Mouse (Mus musculus) mouse trophoblast stem cell (cell line): ENCODE results near the gene Pcgf3.

Experiments
- in situ Hi-C, 2 experiments: fragments of 300-500 bp; cut with MseI, MboI; formaldehyde crosslinking; loops; 2 replicates in 1 of 2; 3 replicates in 1 of 2; pipeline ENCODE4 v1.15.1; 2025

The Pcgf3 gene

DNA sequence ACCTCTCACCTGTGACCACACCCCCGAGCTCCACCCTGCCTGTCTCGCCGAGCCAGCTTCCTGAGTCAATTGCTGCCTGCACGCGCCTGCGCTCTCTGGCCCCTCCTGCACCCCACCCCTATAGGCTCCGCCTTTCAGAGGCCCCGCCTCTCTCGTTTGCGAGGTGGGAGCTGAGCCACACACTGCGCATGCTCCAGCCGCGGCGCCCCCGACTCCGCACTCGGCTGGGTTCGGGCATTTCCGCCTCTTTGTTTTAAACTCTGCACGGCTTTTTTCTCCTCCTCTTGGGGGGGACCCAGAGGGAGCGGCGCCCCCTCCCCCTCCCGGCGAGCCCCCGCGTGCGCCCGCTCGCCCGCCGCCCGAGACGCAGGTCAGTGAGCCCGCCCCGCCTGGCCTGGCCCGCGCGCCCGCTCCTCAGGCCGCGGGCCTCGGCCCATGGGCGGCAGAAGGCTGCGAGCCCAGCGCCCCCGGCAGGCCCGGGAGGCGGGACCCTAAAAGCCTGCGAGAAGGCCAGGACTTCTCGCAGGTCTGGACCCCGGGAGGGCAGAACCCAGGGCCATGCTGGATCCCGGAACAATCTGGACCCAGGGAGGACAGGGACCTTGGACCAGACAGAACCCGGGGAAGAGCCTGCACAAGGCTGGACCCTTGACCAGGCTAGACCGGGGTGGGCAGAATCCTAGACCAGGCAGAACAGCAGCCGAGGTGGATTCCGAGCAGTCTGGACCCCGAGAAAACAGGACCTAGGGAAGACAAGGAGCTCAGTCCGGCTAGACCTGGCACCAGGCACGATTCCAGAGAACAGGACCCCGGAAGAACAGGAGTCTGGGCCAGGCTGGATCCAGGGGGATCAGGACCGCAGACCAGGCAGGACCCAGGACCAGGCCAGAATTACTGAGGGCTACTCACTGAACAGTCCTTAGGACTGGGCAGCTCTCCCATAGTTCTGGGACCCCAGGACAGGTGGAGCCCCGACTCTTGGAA is at the start of gene Pcgf3:
Gene Pcgf3, plus strand, starts transcription at position 151 of the 984 bp plus-strand sequence.
- in situ Hi-C loops: no loop called here

DNA sequence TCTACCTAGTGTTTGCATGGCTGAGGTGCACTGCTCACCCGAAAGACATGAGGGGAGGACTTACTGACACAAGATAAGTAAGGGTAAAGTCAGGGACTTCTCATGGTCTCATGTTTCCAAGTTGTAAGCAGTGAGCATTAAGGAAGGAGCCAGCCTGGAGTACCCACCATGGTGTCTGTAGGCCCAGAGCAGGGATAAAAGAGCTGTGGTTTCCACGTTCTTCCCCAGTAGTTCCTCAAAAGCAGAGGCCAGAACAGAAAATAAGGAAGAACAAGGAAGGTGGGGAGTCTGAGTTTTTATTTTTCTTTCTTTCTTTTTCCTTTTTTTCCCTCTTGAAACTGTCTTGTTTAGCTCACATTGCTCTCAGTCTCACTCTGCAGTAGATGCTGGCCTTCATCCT is 46.3 kb upstream of the Pcgf3 start:
- in situ Hi-C loops: no loop called here

DNA sequence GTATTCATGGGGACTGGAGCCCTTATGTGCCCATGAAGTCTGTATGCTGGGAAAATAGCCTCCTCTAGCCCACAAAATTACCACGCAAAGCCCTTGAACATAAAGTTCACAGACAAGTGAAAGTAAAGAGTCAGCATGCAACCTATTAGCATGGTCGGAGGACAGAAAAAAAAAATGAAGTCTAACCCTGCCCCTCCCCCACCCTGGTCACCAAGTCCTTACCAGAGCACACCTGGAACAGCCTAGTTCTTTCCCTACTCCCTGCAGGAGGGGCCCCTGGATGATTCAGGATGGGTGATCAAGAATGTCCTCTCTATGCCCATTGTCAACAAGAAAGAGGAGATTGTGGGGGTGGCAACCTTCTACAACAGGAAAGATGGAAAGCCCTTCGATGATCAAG is 38.3 kb upstream of the Pcgf3 start:
- in situ Hi-C loops: no loop called here

DNA sequence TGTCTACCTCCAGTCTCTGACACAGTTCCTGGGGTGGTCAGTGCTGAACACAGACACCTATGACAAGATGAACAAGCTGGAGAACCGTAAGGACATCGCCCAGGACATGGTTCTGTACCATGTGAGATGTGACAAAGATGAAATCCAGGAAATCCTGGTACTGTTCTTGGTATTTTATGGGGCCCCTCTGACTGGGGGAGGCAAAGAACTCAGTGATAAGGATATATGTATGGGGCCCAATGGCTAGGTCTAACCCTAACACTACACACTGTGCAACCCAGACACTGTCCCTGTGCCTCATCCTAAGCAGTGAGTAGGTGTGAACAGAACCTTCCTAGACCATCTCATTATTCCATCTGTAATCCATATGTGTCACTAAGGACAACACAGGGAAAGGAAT is 37.6 kb upstream of the Pcgf3 start:
- in situ Hi-C loops: no loop called here

DNA sequence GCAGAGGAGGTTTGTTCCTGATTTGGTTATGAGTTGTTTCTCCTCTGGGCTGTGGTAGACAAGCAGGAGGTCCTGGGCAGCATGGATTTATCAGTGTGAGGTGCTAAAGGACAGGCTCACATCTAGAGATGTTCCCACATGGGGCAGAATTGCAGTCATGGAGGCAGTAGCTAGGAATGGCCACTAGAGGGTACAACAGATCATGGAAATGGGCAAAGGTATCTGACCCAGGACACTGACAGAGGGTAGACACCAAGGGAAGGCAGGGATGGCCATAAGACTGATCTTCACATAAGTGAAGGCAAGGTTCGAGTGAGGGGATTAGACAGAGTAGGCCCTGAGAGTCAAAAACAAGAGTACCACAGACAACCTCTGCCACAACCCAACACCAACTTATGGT is 33.8 kb upstream of the Pcgf3 start:
- in situ Hi-C loops: no loop called here

DNA sequence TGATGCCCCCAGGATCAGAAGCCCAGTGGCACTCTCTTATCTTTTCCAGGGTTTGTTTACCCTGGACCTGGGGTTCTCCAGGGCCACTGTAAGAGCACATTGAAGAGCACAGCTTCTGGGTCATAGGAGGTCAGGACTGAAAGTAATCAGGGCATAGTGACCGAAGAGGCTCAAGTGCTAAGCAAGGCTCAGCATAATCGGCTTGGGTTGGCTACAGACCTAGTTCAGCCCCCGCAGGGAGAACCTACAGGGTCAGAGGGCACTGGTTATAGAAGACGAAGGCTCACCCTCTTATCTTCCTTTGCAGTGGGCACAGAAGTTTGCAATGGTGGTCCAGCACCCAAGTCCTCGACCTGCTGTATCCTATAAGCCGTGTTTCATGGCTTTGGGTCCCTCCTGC is 29.8 kb upstream of the Pcgf3 start:
- in situ Hi-C loops: no loop called here

DNA sequence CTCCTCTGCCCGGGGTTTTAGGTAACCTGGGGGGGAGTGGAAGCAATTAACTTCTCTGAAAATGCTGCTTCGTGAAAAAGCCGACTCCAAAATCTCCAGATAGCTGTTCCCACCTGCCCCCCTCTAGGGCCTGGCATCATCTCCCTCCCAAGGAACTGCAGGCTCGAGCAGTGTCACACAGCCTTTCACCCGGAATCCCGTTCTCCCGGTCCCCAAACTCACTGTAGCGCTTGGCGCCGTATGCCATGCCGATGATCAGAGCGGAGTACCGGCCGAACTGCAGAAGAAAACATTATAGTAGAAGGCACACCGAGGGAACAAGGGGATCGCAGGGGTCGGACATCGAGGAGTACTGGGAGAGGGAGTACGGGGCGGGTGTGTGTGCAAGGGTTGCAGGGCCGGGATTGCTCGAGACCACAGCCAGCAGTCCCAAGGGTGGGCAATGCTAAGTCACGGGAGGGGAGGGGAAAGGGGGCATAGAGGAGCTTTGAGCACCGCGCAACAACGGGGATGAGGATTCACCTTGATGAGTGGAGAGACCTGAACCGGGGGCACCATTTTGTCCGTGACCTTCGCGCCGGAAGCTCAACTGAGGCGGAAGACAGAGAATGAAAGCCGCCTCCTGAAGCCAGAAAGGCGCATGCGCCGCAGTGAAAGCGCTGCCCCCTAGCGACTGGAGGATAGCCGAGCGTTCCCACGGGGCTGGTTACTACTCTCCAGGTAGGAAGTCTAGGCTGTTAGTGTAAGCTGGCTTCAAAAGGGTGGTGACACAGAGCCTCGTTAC is 27.0 kb upstream of the Pcgf3 start, which contains the start of gene Atp5k:
Gene Atp5k, minus strand, starts transcription at position 645 of the 784 bp plus-strand sequence.
- in situ Hi-C loops: no loop called here

DNA sequence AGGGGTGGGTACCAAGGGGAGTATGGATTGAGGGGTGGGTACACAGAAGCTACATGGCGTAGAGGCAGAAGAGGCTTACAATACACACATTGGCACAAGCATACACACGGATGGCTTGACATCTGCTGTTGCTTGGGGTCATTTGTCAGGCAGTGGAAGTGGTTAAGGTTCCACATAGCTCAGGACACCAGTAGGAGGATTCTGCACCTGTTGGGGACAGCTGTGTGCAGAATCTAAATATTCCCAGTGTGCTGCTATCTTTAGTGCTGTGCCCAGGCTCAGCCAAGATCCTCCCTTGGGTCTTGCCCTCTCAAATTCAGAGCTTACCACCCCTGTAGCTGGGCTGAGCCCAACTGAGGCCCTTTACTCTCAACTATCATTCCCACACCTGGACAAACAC is 24.9 kb upstream of the Pcgf3 start:
- in situ Hi-C loops: no loop called here

DNA sequence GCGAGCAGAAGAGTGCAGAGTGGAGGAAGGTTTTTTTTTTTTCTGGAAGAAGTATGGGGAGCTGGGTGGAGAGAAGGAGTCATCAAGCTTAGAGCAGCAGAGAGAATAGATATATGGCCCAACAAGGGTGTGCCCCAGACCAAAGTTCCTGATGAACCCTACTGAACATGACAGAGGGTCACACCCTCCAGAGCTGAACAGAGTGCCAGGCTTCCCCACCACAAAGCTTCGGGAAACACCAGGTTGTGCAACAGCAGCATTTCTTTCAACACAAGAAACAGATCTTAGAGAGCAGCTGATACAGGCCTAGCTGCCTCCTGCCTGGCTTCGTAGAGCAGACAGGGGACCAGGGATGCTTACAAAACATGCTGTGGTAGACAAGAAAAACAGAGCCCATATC is 14.1 kb upstream of the Pcgf3 start:
- in situ Hi-C loops: no loop called here

DNA sequence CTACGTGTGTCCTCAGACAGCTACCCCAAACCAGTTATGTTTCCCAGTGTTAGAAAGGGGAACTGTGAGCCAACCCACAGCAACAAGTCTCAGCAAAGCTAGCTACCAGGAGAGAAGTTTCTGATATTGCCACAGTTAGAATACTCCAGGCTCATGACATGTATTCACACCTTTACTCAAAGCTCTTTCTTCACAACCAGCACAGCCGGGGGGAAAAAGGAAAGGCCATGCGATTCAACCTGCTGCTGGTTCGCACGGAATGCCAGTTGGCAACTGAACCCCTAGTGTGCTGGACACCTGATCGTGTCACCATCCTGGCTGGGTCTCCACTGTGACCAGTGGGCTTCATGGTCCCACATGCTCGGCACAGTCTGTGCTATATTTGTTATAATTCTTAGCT is 13.2 kb upstream of the Pcgf3 start:
- in situ Hi-C loops: no loop called here

DNA sequence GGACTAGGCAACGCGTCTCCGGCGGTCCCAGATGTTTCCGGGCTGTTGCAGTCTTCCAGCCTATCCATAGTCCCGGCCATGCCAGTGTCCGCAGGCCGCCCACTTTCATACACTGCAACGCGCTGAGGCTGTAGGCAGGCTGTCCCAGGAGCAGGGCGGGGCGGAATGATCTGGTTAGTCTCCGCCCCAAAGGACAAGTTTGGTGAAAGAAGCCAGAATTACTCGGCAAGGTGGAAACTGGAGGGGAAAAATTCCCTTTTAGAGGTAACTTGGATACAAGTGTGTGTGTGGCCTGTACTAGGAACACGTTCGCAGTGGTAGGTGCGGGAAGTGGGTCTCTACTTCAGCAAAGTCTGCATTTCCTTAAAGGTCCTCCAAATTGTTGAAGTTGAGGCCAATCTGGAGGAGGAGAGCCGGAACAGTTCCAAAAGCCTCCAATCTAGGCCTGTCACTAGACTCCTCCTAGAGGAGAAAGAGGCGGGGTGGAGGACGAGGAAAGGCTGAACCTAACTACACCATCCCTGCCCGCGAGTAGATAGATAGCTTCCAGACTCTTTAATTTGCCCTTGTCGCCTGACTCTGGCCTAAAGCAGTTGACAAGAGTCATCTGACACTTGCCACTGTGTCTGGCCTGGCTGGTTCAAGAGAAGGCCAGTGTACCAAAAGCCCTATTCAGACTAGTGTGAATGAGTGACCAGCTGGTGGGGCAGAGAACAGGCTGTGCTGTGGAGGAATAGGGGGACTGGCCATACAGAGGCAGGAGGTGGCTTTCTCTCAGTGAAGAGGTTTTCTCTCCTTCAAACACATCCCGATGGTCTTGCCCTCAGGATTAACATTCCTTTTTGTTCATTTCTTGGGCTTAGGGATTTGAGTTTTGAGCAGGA is 12.0 kb upstream of the Pcgf3 start, which contains the start of gene Mfsd7a:
Gene Mfsd7a, minus strand, starts transcription at position 107 of the 884 bp plus-strand sequence.
- in situ Hi-C loops: no loop called here

DNA sequence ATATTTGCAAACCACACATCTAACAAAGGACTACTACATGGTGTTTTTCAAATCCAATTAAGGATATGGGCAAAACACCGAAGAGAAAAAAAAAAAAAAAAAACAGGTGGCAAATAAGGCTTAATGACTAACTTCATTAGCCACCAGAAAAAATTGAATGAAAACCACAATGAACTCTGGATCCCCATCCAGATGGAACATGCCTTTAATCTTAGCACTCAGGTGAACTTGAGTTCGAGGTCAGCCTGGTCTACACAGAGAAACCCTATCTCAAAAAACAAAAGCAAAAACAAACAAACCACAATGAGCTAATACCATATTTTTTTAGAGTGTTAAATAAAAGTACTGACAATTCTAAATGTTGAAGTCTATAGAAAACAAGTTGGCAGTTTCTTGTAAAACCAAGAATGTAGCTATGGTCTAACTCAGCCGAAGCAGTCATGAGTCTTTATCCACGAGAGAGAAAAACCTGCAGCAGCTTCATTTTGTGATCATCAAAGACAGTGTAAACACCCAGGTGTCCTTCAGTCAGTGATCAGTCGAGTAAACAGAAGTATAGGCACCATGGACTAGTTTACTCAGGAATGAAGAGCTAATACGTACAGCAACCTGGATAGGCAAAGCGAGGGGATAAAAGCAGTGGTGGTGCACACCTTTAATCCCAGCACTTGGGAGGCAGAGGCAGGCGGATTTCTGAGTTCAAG is 10.0 kb upstream of the Pcgf3 start:
- in situ Hi-C loops: no loop called here

DNA sequence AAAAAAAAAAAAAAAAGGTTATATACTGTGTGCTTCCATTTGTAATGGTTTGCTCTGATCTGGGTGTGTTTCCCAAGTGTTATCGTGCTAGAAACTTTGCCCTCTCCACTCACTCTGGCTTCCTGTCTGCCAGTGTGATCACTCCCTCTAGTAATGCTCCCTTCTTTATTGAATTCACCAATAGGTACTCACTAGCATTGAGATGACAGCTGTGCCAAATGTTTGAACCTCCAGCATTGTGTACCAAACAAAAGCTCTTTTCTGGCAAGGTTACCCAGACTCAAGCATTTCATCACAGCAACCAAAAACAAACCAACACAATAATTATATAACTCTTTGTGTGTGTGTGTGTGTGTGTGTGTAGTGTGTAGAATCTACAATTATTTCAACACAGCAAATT is 9.4 kb upstream of the Pcgf3 start:
- in situ Hi-C loops: no loop called here

DNA sequence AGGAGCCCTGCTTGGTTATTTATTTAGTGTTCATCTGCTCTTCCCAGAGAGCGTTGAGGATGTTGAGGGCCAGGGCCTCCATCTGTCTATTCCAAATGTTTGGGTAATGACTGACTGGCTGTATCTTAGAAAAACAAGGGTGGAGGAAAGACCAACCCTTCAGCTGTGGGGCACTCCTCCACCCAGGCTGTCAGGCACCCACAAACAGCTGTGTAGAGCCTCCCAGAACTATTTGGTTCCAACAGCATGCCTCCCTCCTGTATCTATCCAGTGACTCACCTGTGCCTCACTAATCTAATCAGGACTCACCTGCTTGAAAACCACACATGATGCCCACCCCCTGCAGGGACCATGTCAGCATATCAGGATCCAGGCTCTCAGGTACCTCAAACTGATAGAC is 8.6 kb upstream of the Pcgf3 start:
- in situ Hi-C loops: no loop called here

DNA sequence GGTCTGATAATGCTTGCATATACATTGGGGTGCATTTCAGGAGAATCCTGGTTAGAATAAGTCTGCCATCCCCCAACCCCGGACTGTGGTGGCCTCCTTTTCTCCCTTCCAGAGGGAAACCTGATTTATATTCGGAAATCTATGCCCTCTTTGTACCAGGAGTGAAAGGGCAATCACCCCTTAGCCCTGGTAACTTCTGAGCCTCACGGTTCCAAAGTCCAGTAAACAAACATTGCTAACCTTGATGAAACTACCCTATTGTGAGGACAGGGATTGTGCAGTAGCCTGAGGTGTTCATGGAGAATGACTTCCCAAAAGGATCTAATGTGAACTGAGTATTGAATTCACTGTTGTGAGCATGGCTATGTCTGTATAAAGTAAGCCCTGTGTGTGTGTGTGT is 6.9 kb upstream of the Pcgf3 start:
- in situ Hi-C loops: no loop called here

DNA sequence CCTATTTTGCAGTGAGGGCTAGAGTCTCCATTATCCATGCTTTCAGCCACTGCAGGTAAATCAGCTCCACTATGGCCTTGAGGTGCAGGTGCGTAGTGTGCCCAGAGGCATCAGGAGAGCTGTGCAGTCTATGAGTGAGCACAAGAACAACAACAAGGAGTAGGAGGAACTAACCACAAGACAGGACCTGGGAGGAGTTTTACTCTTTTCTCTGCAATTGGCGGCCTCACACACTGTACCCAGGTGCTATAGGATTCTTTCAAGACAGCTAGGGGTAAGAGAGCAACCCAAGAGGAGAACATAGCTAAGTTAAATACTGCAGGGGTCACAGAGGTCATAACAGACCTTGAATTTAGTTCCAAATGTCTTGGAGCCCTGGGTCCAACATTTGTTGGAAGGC is 2.3 kb upstream of the Pcgf3 start:
- in situ Hi-C loops: no loop called here

DNA sequence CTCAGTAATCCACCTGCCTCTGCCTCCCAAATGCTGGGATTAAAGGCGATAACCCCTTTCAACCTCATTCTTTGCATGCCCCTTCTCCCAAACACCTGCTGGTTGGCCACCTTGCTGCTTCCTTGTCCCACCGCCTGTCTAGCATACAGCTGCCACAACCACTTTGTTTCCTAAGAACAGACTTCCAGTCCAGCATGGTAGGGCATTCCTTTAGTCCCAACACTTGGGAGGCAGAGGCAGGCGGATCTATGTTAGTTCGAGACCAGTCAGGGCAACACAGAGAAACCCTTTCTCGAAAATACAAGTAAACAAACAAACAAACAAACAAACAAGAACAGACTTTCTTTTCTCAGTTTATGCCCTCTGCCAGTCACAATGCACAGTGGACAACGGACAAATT is 571 bp upstream of the Pcgf3 start:
- in situ Hi-C loops: no loop called here

DNA sequence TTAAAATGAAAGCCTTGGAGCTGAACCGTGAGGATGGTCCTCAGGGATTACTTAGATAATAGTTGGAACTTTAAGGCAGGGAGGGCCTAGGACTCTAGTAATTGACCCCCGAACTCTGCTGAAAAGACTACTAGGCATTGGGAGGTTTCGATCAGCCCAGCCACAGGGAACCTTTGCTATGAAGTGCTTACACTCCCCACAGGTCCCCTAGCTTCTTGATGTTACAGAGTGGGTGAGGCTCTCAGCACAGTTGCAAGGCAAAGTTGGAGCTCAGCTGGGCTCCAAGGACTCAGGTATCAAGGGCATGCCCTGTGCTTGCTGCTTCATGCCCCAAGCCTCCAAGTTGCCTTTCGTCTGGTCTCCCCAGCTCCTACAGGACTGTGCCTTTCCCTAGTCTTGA is 1.4 kb downstream of the Pcgf3 start:
- in situ Hi-C loops: no loop called here

DNA sequence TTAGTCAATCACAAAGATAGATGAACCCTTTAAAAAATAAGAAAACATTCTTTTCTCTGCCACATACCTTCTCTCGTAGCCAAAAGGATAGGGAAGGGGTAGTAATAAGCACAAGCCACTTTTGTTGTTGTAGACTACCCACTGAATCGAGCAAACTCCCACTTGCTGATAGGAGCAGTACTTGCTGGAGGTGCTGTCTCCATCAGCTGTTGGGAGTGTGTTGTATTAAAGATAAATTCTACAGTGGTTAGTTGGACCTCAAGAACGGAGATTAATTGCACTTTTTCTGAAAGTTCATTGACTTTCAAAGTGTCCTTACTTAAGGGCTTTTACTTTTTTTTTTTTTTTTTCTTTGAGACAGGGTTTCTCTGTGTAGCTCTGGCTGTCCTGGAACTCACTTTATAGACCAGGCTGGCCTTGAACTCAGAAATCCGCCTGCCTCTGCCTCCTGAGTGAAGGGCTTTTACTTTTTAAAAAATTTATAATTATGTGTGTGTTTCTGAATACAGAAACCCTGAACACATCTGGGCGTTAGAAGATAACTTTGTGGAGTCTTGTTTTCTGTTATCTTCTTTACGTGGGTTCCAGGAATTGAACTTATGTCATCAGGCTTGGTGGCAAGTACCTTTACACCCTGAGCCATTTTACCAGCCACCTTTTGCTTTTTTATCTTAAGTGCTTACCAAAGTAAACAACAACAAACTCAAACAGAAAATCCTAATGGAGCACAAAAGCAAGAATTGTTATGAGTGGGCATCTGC is 4.3 kb downstream of the Pcgf3 start:
- in situ Hi-C loops: no loop called here

DNA sequence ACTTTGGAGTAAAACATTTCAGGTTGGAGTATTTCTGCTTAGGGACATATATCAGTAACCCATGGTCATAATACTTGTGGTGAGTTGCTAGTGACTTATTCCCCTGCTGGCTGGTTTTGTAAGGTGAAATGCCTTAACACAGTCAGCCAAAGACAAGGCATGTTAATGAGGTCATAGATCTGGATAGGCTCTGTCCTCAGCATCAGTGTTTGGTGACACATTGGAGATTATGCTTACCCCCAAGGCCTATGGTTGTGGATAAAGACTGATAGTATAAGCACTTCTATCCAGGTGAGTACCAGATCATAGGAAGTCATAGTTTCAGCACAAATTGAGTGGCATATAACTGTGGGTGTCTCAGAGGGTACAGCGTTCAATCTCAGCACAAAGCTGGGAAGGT is 5.6 kb downstream of the Pcgf3 start:
- in situ Hi-C loops: no loop called here
